Mouse (Mus musculus) bone marrow macrophage, adult 2 months (primary cell): Measurements from ENCODE around the gene C5ar2.
"Not testable (repeated sequence)": the region's sequence is repeated elsewhere in the genome, so short reads cannot be mapped to it uniquely, and the experiment has no call there.

Experiments used
- CTCF ChIP-seq: IDR thresholded peaks from 2 replicates; pipeline ENCODE4 v1.5.1; 2012; ENCODE audit warnings: low read depth, mild to moderate bottlenecking, low read length, moderate library complexity
- POLR2A ChIP-seq: IDR thresholded peaks from 2 replicates; pipeline ENCODE4 v1.6.1; 2012; ENCODE audit warnings: mild to moderate bottlenecking, low read depth, low read length, borderline replicate concordance

DNA sequence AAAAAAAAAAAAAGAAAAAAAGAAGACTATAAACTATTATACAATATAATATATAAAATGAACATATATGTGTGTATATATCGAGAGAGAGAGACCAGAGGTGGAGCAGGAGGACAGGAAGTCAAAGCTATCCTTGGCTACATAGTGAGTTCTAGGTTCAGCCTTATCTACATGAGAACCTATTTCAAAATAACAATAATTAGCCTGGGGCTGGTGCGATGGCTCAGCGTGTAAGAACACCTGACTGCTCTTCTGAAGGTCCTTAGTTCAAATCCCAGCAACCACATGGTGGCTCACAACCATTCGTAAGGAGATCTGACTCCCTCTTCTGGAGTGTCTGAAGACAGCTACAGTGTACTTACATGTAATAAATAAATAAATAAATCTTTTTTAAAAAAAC lies 12.0 kb upstream of the C5ar2 start:
- not testable (repeated sequence) for TF ChIP-seq CTCF, POLR2A
